18 mouse cellular contexts compared by ENCODE assay signal in the genomic region with DNA sequence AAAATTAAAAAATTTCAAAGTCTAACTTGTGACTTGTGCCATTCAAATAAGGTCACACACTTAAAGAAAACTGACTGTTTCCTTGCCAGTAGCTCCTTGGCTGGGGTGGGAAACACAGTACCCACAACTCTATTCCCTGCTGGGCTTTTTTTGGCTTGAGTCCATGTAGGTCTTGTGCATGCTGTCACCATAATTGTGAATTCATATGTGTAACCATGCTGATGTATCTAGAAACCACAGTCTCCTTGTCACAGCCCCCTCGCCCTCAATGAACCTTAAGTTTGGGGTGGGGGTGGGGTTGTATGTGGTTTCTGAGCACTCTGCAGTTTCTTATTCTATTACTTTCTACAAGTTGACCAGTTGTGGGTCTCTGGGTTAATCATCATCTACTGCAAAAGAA. TPM values are rescaled to one million over a fixed set of nuclear protein-coding genes. Genes with fewer than 3 reads are reported as not detected.
"Had no signal": no experiment of that assay in that cellular context is flagged by ENCODE, and none has a peak within 500 bp of the region (broad histone marks: within the 10 kb centered on the region; RNA-seq: fewer than 3 reads in every experiment).

No protein-coding gene starts in this region.

- H3K27me3 ChIP-seq: intestine, embryonic 15.5 days; liver, embryonic 12.5 days; lung, embryonic 15.5 days; stomach, embryonic 15.5 days had no signal

- DNase-seq: kidney, adult 8-10 months; kidney, postnatal 25 days; layer of hippocampus, adult 9-11 months; lung, postnatal 14 days; spleen, adult 18-20 months; thymus, postnatal 36 days had no signal

- H3K9ac ChIP-seq: intestine, embryonic 15.5 days; liver, embryonic 12.5 days; lung, embryonic 15.5 days; stomach, embryonic 15.5 days had no signal

- H3K9me3 ChIP-seq: intestine, embryonic 15.5 days; limb, embryonic 10.5 days; liver, embryonic 12.5 days; lung, embryonic 15.5 days; stomach, embryonic 15.5 days had no signal

- ATAC-seq: intestine, embryonic 15.5 days; liver, embryonic 12.5 days; midbrain, embryonic 16.5 days had no signal

- H3K4me2 ChIP-seq: intestine, embryonic 15.5 days; liver, embryonic 12.5 days; lung, embryonic 15.5 days; stomach, embryonic 15.5 days had no signal

- H3K36me3 ChIP-seq: intestine, embryonic 15.5 days; lung, embryonic 15.5 days; stomach, embryonic 15.5 days had no signal

- H3K4me3 ChIP-seq: intestine, embryonic 15.5 days; limb, embryonic 10.5 days; liver, embryonic 12.5 days; lung, embryonic 15.5 days; stomach, embryonic 15.5 days had no signal

- H3K27ac ChIP-seq: intestine, embryonic 15.5 days; limb, embryonic 10.5 days; liver, embryonic 12.5 days; lung, embryonic 15.5 days; macrophage; stomach, embryonic 15.5 days had no signal

RNA-seq across cellular contexts. Expression of gene 4930544D05Rik, which starts 23.9 kb away (rescaled TPM):
- polyA plus RNA-seq: intestine, embryonic 15.5 days; kidney, embryonic 16.5 days; limb, embryonic 10.5 days; limb, embryonic 14.5 days; liver, embryonic 12.5 days; liver, embryonic 16.5 days; lung, embryonic 15.5 days; macrophage; midbrain, embryonic 16.5 days; neural tube, embryonic 14.5 days; thymus, postnatal 0 days had no signal

RNA-seq across cellular contexts. Expression of gene Chrne, which starts 27.3 kb away (rescaled TPM):
- polyA plus RNA-seq: intestine, embryonic 15.5 days; limb, embryonic 10.5 days; liver, embryonic 12.5 days; liver, embryonic 16.5 days; lung, embryonic 15.5 days; macrophage; midbrain, embryonic 16.5 days; neural tube, embryonic 14.5 days; stomach, embryonic 15.5 days had no signal
